Mouse (Mus musculus): Measurements from ENCODE around the gene Lrrc41. TPM values are rescaled to one million over a fixed set of nuclear protein-coding genes. Genes with fewer than 3 reads are reported as not detected.

The Lrrc41 gene
- 10 to 100 TPM; 21.2 to 22.1 TPM for total RNA-seq (2021)
- long read RNA-seq, experiment 1, transcript Lrrc41-201 (10 exons, 3,065 nt) = major isoform, 36 of 41 reads
- long read RNA-seq, experiment 1, partial matches to known transcripts = 4 of 41 reads
- long read RNA-seq, experiment 1, other reads (novel, unspliced or antisense) = 1 of 41 reads
- long read RNA-seq, experiment 2, transcript Lrrc41-201 (10 exons, 3,065 nt) = major isoform, 32 of 38 reads
- long read RNA-seq, experiment 2, partial matches to known transcripts = 4 of 38 reads
- long read RNA-seq, experiment 2, other reads (novel, unspliced or antisense) = 2 of 38 reads

DNA sequence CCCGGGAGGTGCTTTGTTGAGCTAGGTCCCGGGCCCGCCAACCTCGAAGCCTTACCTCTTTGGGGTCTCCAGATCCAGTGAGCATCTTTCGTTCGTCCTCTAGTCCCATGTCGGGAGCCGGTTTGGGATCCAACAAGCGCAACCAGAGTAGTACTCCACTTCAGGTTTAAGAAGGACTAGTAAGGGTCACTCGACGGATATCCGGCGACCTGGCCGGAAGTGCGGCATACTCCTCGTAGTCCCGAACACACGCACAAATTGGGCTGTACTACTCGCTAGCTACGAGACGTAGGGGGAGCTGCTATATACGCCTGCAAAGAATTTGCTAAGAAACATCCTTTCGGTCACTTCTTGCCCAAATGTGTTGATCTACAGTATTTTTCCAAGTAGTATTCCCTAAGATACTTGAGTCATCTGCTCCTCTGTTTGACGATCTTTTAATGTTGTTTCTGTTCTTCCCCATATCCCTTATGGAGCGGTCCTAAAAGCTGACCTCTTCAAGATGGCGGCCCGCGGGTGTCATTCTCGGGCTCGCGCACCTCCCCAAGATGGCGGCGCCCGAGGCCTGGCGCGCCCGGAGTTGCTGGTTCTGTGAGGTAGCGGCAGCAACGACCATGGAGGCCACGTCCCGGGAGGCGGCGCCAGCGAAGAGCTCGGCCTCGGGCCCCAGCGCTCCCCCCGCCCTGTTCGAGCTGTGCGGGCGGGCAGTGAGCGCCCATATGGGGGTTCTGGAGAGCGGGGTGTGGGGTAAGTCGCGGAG, at the start of gene Lrrc41, which contains the start of gene Uqcrh:
Gene Lrrc41, plus strand, starts transcription at position 409 of the 760 bp plus-strand sequence.
Gene Uqcrh, minus strand, starts transcription at position 211 of the 760 bp plus-strand sequence.
- no peak for TF ChIP-seq CTCF (IDR thresholded peaks at IDR 0.05)
- peak; percentile 97 for DNase-seq
- Histone ChIP-seq H3K4me3 (peak within 1 kb of the TSS; percentile 97), H3K27ac (peak within 1 kb of the TSS; percentile 98)
- intact Hi-C loops (cut with DNase I) = no loop called here

GRCm38 (mm10) chr4:116032906-116033305, 42.2 kb upstream of the Lrrc41 start:
- intact Hi-C loops (cut with DNase I) = no loop called here
- Histone ChIP-seq H3K4me3 (no peak overlapping the region), H3K27ac (no peak overlapping the region)
- DNase-seq = no peak
- TF ChIP-seq CTCF (IDR thresholded peaks at IDR 0.05) = no peak

- no peak overlapping the region for H3K27ac ChIP-seq
- intact Hi-C loops (cut with DNase I) = no loop called here
- no peak overlapping the region for H3K4me3 ChIP-seq
- no peak for TF ChIP-seq CTCF (IDR thresholded peaks at IDR 0.05)
- no peak for DNase-seq
Observed at GRCm38 (mm10) chr4:116033374-116033773, 41.7 kb upstream of the Lrrc41 start.

DNA sequence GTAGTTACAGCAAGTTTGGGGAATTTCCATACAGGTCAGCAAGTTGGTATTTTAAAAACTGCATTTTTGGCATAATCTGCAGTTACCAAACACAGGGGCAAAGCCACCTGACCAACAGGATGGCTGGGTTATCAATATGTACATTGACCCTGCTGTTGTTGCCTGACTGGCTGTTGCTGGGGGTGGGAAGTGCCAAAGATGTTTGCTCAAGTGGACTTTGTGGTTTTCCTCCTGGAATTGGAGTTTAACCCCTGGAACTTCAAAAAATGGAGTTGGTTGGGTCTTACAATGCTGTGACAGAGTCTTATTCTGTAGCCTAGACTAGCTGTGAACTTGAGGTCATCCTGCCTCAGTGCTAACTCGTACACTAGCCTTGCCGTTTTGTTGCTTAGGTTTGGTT, 34.6 kb upstream of the Lrrc41 start:
- no peak overlapping the region for H3K4me3 ChIP-seq
- no peak overlapping the region for H3K27ac ChIP-seq
- no peak for DNase-seq
- intact Hi-C loops (cut with DNase I) = no loop called here
- no peak for TF ChIP-seq CTCF (IDR thresholded peaks at IDR 0.05)

GRCm38 (mm10) chr4:116042186-116042585, 32.9 kb upstream of the Lrrc41 start:
- intact Hi-C loops (cut with DNase I) = no loop called here
- TF ChIP-seq CTCF (IDR thresholded peaks at IDR 0.05) = peak; percentile 8; the same call in 1 of the 2 replicates
- H3K4me3 ChIP-seq = no peak overlapping the region
- no peak overlapping the region for H3K27ac ChIP-seq
- no peak for DNase-seq

GRCm38 (mm10) chr4:116046604-116047003, 28.5 kb upstream of the Lrrc41 start:
- intact Hi-C loops (cut with DNase I) = no loop called here
- Histone ChIP-seq H3K4me3 (no peak overlapping the region), H3K27ac (no peak overlapping the region)
- no peak for DNase-seq
- TF ChIP-seq CTCF (IDR thresholded peaks at IDR 0.05) = no peak

DNA sequence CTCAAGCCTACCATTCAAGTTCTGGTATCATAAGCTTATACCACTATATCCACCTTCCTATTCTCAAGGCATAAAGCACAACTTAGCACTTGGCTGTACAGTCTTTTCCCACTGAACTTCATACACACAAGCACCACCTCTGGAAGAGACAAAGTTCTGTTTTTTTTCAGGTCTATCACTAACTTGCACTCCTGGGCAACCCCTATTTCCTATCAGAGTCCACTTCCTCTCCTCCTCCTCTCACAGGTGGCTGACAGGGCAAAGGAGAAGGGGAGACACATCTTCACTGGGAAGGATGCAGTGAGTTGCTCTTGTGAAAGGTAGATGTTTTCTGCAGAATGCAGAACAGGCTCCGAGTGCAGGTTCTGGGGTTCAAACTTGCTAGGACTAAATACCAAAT, 27.4 kb upstream of the Lrrc41 start:
- intact Hi-C loops (cut with DNase I) = no loop called here
- Histone ChIP-seq H3K4me3 (no peak overlapping the region), H3K27ac (no peak overlapping the region; the same call in 1 of the 2 replicates)
- TF ChIP-seq CTCF (IDR thresholded peaks at IDR 0.05) = no peak
- no peak for DNase-seq

DNA sequence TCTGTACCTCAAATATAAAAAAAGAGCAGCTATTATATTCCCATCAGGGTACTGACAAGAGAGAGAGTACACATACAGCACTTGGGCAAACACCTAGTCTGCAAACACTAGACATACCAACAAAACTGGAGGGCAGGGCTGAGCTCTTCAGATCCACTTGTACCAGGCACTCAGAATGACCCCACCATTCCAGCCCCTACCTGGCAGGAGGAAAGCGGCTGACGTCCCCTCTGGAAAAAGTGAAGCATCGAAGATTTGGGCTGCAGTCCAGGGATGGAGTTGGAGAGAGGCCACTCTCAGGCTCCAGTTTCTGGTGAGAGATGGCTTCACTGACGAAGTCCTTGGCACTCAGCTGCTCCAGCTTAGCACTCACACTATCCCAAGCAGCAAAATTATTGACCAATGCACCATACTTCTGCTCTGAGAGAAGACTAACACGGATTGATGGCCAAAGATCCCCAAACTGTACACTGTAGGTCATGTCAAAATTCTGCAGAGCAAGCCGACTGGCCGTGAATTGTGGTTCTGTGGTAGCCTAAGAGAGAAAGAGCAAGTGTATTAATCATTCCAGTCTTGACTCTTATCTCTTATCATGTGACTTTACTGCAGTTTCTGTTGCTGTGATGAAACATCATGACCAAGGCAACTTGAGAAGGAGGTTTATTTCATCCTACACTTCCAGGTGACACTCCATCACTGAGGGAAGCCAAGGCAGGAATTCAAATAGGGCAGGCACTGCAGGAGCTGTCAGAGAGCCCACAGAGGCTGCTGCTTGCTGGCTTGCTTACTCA, 26.7 kb upstream of the Lrrc41 start:
- DNase-seq = peak; percentile 71
- intact Hi-C loops (cut with DNase I) = no loop called here
- no peak for TF ChIP-seq CTCF (IDR thresholded peaks at IDR 0.05)
- peak overlapping the region; percentile 43 for H3K27ac ChIP-seq
- no peak overlapping the region for H3K4me3 ChIP-seq

DNA sequence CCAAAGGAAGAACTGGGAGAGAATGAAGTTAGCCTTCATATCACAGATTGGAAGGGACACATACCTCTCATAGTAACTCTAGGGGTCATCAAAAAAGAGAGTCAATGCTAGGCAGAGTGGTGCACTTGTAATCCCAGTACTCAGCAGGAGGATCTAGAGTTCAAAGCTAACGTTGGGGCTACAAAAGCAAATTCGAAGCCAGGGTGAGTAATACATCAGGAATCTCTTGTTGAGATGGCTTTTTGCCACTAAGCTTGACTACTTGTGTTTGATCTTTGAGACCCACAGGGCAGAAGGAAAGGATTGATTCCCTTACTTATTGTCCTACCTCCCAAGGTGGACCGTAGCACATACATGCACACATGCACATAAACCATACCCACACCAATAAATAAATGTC, 25.9 kb upstream of the Lrrc41 start:
- DNase-seq = no peak
- intact Hi-C loops (cut with DNase I) = no loop called here
- TF ChIP-seq CTCF (IDR thresholded peaks at IDR 0.05) = no peak
- H3K4me3 ChIP-seq = no peak overlapping the region
- no peak overlapping the region for H3K27ac ChIP-seq

GRCm38 (mm10) chr4:116052526-116053293, 22.4 kb upstream of the Lrrc41 start:
- DNase-seq = no peak
- intact Hi-C loops (cut with DNase I) = no loop called here
- H3K4me3 ChIP-seq = peak overlapping the region; percentile 80
- peak overlapping the region; percentile 93 for H3K27ac ChIP-seq
- no peak for TF ChIP-seq CTCF (IDR thresholded peaks at IDR 0.05)

DNA sequence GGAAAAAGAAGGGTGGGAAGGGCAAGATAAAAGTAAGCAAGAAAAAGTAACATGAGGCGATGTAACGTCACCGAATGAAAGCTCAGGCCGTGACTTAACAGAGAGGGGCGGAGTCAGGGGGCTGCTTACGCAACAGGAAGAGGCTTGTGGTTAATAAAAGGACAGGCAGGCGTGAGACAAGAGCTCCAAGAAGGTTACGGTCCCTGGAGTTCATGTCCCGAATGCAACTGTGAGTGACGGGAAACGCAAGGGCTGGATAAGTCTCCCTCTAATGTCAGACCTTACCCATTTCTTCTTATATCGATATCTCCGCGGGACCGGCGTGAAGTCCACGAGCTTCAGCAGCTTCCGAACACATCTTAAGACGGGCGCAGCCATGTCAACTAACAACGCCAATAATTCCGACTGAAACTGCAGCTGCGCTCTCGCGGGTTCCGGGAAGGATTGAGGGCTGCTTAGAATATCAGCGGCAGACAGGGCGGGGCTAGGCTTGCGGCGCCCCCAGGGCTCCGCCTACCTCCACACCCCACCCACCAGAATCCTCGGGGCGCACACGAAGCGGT, 21.6 kb upstream of the Lrrc41 start, which contains the start of gene Nsun4:
Gene Nsun4, minus strand, starts transcription at position 478 of the 563 bp plus-strand sequence.
- H3K27ac ChIP-seq = peak within 1 kb of the TSS; percentile 93
- H3K4me3 ChIP-seq = peak within 1 kb of the TSS; percentile 80
- peak; percentile 4; the same call in 1 of the 2 replicates for TF ChIP-seq CTCF (IDR thresholded peaks at IDR 0.05)
- peak; percentile 93 for DNase-seq
- intact Hi-C loops (cut with DNase I) = no loop called here

DNA sequence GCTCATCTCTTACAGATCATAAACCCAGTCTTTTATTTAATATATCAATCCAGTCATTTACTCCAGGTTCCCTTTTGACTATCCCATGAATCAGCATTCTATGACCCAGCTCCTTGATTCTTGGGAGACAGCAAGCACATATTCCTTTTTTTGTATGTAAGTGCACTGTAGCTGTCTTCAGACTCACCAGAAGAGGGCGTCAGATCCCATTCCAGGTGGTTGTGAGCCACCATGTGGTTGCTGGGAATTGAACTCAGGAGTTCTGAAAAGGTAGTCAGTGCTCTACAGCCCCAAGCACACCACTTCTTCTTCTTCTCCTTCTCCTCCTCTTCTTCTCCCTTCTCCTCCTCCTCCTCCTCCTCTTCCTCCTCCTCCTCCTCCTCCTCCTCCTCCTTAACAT, 17.5 kb upstream of the Lrrc41 start:
- no peak for TF ChIP-seq CTCF (IDR thresholded peaks at IDR 0.05)
- no peak for DNase-seq
- Histone ChIP-seq H3K4me3 (no peak overlapping the region), H3K27ac (no peak overlapping the region)
- intact Hi-C loops (cut with DNase I) = no loop called here
